Mouse (Mus musculus) G1E (cell line): ENCODE data around the gene Vps13c.

Experiments
- CTCF ChIP-seq: IDR thresholded peaks from 2 replicates; pipeline ENCODE4 v1.5.1; 2012; ENCODE audit warnings: low read depth, low read length, inconsistent platforms, mixed read lengths
- GATA1 ChIP-seq: IDR thresholded peaks from 2 replicates; pipeline ENCODE4 v1.6.1; 2012; ENCODE audit warnings: borderline replicate concordance, low read length, inconsistent platforms, mixed read lengths
- POLR2AphosphoS5 ChIP-seq: IDR thresholded peaks from 2 replicates; pipeline ENCODE4 v1.6.1; 2012; ENCODE audit warnings: low read depth, low read length, inconsistent platforms; ENCODE audit not compliant: insufficient replicate concordance

DNA sequence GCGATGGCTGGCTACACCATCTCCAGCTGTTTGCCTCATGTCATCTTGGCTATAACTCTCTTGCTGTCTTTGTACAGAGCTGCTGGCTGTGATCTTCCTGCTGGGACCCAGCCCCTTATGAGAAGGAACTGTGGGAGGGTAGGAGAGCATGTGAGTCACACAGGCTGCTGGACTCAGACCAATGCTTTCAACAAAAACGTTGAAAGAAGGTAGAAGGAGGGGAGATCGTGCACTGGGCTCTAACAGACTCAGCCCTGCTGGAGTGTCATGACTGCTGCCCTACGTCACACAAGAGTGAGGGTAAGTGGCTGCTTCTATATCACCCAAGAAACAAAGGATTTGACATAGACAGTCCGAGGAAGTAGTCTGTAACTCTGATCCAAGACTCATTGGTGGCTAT lies 193.6 kb downstream of the Vps13c start:
- TF ChIP-seq CTCF (no peak), GATA1 (no peak), POLR2AphosphoS5 (no peak)
